Comparison of ENCODE assay signal across 29 mouse cellular contexts in the genomic region with DNA sequence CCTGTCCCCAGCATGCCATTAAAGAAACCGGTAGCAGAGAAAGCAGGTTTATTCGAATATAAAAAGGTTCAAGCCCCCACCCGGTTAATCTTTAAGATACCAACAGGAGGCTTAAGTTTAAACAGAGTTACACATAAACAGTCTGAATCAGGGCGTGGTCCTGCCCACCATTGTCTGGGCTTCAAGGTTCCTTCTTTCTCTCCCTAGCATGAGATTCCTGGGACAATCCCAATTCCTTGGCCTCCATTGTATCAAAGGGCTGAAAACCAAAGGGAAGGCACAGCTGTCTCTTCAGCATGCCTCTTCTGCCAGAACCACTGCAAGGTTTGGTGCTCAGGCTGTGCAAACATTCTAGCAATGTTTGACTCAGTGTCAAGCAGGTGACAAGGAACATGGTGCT. TPM values are rescaled to one million over a fixed set of nuclear protein-coding genes. Genes with fewer than 3 reads are reported as not detected.
"Had no signal": no experiment of that assay in that cellular context is flagged by ENCODE, and none has a peak within 500 bp of the region (broad histone marks: within the 10 kb centered on the region; RNA-seq: fewer than 3 reads in every experiment).

No protein-coding gene starts in this region.

- H3K36me3 ChIP-seq: heart, embryonic 13.5 days; heart, embryonic 15.5 days; intestine, embryonic 15.5 days; limb, embryonic 13.5 days; limb, embryonic 15.5 days; liver, embryonic 12.5 days had no signal

- H3K27ac ChIP-seq: gastrocnemius, adult 2 months; heart, adult 2 months; heart, embryonic 13.5 days; heart, embryonic 15.5 days; hindbrain, embryonic 14.5 days; intestine, embryonic 15.5 days; layer of hippocampus, adult 2 months; limb, embryonic 13.5 days; limb, embryonic 15.5 days; liver, embryonic 12.5 days; liver, embryonic 14.5 days had no signal

- H3K9ac ChIP-seq: heart, embryonic 13.5 days; heart, embryonic 15.5 days; hindbrain, embryonic 14.5 days; intestine, embryonic 15.5 days; limb, embryonic 13.5 days; limb, embryonic 15.5 days; liver, embryonic 12.5 days; liver, embryonic 14.5 days had no signal

- H3K27me3 ChIP-seq: intestine, embryonic 15.5 days; limb, embryonic 13.5 days; limb, embryonic 15.5 days had no signal

- H3K4me2 ChIP-seq: heart, embryonic 11.5 days; heart, embryonic 13.5 days; heart, embryonic 15.5 days; hindbrain, embryonic 14.5 days; intestine, embryonic 15.5 days; limb, embryonic 13.5 days; limb, embryonic 15.5 days; liver, embryonic 12.5 days had no signal

- DNase-seq: gastrocnemius, adult 2 months; gastrocnemius, postnatal 14 days; gastrocnemius, postnatal 36 days; heart, adult 11 months; heart, adult 2 months; heart, postnatal 14 days; heart, postnatal 36 days; kidney, adult 18-20 months; kidney, adult 8-10 months; kidney, postnatal 10 days; kidney, postnatal 25 days; kidney, postnatal 4 days; layer of hippocampus, postnatal 36 days; left cerebral cortex, postnatal 4 days had no signal

- H3K4me1 ChIP-seq: heart, embryonic 15.5 days; intestine, embryonic 15.5 days had no signal

- H3K4me3 ChIP-seq: gastrocnemius, adult 2 months; heart, adult 2 months; heart, embryonic 13.5 days; heart, embryonic 15.5 days; intestine, embryonic 15.5 days; layer of hippocampus, adult 2 months; limb, embryonic 13.5 days; limb, embryonic 15.5 days; liver, embryonic 12.5 days had no signal

- ATAC-seq: hindbrain, embryonic 16.5 days; inflammation-experienced regulatory T-cells, adult 6 months; intestine, embryonic 15.5 days; intestine, postnatal 0 days; liver, embryonic 12.5 days had no signal

- H3K9me3 ChIP-seq: heart, embryonic 13.5 days; heart, embryonic 15.5 days; intestine, embryonic 15.5 days; limb, embryonic 13.5 days; limb, embryonic 15.5 days; liver, embryonic 12.5 days had no signal

RNA-seq across cellular contexts. Expression of gene Pnpla3, which starts 18.6 kb away (rescaled TPM):
- total RNA-seq: hematopoietic stem cell, adult 5-6 weeks had no signal
- polyA plus RNA-seq: limb, embryonic 11.5 days had no signal
